Mouse (Mus musculus) forelimb bud, embryonic 11.5 days (tissue): Measurements from ENCODE around the gene St6galnac3.
"Not testable (repeated sequence)": the region's sequence is repeated elsewhere in the genome, so short reads cannot be mapped to it uniquely, and the experiment has no call there.

Experiments
- DNase-seq: peaks from one replicate; pipeline ENCODE4 v3.0.0-alpha.2; 2012; ENCODE audit warnings: low read depth, low spot score

The St6galnac3 gene

DNA sequence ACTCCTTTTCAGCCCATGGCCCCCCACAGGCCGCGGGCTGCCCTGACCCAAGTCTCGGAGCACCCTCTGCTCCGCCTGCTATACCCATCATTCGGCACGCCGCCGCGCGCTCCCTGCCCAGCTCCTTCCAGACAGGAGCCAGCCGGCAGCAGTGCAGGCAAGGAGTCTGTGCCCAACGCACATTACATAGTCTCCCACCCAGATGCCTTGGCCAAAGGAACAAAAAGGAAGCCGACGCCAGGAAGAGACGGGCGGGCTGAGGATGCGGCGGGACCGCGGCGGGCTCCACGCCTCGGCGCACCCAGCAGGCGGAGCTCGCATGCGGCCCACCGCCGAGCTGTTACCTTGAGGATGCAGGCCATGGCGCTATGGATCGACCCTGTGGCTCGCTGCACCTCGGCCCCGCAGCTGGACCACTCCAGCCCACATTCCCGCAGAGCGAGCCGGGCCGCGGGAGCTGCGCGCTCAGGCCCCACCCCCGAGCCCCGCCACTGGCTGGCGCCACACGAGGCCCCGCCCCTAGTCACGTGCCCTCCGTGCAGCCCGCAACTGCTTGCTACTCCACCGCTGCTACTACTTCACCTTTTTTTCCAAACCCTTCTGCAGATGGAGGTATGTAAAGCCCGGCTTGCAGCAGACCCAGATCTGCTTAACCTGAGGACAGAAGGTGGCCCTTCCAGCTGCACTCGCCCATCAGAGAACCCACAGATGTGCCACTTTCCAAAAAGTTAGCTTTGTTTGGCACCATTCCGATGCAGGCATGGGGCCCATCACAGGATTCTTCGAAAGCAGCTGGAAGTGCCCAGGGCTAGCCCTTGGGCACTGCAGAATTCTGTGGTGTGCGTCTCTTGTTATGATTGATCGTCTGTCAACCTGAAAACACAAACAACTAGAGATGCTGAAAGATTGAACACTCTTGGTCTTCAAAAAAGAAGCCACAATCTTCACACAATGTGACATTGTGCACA, at the start of gene St6galnac3:
St6galnac3 (minus strand) TSS at position 474 of the 968 bp plus-strand sequence.
- DNase-seq, result peak; percentile 84

DNA sequence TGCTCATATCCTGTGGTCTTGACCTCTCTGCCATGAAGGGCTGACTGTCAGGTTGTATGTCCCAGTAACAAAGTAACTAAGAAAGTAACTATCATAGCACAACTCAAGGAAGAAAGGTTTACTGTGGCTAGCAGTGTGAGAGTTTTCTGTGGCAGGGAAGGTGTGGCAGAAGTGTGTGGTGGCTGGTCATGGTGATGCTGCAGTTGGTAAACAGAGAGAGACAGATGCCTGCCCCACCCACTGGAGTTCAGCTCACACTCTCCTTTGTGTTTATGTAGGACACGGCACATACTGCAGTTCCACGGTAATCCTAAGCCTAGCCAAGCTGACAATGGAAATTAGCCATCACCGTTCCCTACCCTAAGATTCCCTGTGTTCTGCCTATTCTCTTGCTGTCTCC, 49.6 kb upstream of the St6galnac3 start:
- DNase-seq, result no peak

DNA sequence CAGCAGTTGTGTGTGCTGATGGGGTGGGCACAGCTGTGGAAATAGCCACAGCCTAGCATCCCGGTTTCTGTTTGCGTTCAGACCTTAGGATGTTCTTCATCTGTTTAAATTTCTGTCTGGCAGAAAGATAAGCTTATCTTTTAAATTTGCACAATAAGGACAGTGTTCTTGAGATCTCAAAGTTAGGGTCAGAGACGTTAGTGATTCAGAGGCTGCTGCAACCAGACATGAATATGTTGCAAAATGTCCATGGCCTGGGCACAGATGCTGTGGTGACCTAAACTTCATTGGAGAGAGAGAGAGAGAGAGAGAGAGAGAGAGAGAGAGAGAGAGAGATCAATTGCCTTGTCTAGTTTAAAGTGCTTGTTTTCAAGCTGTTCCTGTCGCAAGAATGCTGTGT, 46.5 kb upstream of the St6galnac3 start:
- no peak for DNase-seq

DNA sequence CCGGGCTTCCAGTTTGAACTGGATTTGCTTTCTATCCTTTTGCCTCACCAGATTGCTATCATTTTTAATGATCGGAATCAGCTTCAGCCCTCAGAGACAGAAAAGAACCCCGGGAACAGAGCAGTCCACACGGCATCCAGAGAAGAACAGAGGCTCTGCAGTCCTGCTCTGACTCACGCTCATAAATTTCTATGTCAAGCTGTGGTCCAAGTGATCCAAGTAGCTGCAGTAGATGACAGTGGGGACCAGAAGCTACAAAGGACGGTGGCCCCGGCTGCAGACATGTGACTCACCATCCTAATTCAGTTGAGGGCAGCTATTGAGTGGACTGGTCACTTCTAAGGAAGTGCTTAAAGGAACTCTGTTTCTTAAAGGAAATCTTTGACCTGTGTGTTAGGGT, 45.6 kb upstream of the St6galnac3 start:
- DNase-seq, result no peak

DNA sequence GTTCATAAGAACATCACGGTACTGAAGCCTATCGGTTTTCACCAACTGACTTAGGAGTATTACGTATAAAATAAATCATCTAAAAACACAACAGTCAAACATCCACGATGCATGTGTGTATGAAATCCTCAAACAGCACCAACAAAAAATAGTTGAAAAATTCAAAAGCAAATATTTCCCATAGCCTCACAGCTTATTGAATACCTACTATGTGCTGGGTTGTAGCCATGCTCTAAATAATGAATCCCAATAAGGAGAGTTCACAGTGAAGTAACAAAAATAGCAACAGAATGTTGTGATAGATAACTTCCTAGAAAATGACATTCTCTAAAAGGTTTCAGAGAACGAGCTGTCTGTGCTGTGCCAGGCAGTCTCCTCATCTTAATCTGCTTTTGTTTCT, 44.2 kb upstream of the St6galnac3 start:
- no peak for DNase-seq

DNA sequence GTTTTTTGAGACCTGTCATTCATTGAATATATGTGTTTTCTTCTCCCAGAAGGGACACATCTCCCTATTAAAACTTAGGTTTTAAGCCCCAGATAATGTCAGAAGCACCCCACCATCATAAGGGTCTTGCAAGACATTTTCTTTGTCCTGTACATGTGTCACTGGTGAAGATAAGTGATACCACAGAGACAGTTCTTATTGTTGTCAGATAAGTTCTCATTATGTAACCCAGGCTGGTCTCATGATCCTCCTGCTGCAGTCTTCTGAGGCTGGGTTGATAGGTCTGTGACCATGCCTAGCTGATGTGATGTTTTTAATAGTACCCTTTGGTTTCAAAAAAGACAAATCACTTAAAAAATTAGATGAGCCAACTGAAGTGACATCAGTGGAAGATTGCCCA, 40.2 kb upstream of the St6galnac3 start:
- DNase-seq, result no peak

DNA sequence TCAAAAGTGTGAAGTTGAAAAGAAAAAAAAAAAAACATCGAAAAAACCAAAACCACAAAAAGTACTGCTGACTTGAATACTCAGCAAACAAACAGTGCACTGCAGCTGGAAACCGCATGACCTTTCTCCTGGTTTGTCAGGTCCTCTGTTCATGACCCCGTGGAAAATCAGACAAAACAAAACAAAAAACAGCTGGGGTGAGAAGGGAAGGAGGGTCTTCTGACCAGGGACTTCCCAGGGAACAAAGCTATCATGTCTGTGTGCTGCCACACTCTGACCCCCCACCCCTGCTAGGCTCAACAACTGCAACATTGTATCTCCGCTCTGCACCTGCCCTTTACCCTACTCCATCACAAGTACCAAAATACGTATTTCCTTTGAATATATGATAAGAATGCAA, 39.8 kb upstream of the St6galnac3 start:
- no peak for DNase-seq

DNA sequence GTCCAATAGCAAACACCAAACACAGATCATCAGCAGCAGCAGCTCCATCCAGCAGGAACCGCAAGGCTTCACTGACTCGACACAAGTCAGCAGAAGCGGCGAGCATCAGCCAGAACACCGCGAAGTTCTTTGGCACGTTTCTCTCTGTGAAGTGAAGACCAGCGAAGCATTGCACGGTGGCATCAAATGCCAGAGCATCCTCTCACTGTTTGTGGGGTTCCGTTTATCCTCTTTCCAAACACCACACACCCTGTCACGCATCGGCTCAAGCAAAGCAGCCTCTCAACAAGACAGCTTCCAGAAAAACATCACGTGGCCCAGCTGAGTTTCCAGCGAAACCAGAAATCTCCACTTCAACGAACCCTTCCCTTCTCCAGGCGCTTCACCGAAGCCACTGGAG, 36.2 kb upstream of the St6galnac3 start:
- DNase-seq, result no peak

DNA sequence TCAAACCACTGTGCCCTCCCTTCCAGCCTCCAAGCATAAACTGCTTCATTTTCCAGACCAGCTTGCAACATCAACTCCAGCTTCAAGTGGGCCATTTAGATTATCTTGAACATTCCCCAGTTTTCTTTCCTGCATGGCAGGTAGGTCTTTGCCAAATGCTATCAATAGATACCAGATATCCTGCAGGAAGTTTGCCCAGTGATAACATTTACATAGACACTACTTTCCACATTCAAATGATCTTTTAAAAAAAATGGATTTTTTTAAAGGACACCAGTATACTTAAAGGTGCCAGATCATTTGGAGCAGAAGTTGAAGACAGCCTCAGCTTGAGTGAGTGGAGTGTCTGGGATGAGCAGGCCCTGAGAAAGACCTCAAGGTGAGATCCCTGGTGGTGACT, 34.3 kb upstream of the St6galnac3 start:
- DNase-seq, result no peak

DNA sequence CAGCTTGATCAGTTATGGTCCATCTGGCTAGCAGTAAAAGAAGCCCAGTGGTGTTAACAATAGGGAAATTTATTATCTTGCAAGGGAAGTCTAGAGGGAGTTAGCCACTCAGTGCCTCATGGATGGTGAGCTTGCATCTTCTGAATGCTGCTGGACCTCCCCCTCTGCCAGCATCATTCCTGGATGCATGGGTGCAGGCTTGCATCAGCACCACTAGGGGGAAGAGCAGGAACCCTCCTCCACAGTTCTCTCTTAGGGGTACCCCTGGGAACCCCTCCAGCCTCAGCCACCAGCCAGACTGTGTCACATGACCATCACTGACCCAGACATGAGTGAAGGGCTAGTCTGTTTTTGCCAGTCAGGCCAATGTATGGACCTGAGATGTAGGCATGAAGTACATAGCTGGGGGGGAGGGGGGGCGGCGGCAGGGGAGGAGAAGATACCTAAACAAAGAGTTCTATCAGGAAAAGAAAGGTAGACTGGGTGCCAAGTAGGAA, 31.6 kb upstream of the St6galnac3 start:
- DNase-seq, result no peak

DNA sequence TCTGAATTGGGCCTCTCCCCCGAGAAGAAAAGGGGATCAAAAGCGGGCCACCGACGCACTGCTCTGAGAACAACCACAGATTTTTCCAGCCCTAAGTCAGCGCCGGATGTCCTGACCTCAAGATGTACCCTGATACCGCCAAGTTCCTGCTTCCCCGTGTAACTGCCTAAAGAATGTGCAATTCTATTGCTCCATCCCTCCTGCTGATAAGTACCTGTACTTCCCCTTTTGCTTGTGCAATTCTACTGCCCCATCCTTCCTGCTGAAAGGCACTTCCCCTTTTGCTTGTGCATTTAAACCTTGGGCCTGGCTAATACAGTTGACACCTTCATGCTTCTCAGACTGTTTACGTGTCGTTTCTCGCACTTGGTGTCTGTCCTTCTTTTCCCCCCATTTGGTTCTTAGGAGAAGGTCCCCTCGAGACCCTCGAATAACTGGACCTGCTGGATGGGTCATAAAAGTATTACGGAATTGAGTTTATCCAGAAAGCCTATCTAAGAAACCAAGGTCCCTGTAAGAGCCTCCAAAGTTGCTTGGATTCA, 30.9 kb upstream of the St6galnac3 start:
- not testable (repeated sequence) for DNase-seq

DNA sequence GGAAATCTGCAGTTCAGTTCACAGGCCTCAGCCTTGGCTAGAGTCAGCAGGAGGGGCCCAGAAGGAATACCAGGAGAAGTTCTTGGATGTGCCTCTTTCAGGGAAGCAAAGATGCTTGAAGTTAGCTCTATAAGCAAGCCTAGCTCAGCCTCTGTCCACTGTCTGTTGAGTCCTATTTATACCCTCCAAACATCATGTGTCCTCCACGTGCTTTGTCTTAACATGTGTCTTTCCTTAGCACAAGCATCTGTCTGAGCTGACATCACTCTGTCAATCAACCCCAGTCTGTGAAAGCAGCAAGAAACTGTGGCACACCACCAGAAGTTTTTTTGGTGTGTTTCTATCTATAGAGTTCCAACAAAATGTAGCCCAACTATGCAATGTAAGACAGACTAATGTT, 26.5 kb upstream of the St6galnac3 start:
- no peak for DNase-seq

DNA sequence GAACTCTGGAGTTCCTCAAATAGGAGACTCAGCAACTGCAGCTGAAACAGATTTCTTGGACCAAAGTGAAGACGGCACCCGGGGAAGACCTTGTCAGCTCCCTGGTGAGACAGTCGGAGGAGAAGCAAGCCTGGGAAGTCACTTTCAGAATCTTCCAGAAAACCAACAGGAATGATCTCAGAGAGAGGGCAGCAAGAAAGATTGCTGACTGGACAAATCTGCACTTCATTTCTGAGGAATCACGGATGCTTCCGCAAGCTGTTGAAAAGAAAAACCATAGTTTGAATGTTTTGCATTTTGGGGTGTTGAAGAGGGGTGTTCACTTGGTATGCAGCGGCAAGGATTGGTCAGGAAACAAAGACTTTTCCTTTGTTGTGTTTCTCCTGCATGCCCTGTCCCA, 24.4 kb upstream of the St6galnac3 start:
- no peak for DNase-seq

DNA sequence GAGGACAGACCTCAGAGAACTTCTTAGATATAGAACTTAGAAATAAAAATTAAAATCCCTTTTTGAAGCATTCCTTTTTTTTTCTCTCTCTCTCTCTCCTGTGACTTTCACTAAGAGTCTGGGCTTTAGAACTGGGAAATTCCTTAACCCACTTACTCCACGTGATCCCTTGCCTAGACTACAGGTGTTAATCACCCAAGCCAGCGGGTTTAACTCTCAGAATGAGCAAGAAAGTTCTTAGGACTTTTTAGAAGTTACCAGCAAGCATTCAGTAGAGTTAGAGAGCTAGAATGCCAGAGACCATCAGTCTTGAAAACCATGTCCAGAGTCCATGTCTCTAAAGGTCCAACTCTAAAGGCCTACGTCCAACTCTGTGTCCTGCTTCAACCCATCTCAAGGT, 23.3 kb upstream of the St6galnac3 start:
- no peak for DNase-seq

DNA sequence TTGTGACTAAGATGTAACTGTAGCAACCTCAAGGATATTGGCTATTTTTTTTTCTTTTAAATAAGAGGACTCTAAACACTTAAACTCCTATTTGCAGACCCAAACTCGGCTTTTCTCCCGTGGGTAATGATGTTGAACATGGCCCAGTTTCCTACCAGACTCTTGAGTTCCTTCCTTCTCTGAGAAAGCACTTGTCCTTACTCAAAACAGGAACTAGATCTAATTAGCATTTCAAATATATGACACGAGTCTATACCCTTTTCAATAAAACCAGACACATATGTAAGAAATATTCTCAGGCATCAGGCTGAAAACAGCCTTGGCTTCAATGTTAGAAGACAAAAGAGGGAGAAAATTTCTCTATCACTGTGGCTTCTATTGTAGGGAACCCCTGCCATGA, 20.1 kb upstream of the St6galnac3 start:
- no peak for DNase-seq

DNA sequence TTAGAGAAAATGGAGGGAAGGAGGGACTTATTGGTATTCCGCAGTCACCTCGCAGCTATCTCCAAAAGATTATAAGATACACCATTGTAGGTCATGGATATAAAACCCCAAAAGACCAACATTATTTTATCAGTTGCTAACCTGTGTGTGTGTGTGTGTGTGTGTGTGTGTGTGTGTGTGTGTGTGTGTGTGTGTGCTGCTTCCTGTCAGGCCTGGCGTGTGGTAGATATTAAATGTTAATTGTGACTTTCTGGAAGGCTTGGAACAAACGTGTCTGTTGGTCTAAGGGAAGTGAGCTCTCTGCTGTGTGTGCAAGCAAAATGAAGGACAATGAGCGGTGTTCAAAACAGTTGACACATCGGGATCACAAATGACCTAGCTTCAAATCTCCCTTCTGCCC, 19.5 kb upstream of the St6galnac3 start:
- DNase-seq, result no peak

DNA sequence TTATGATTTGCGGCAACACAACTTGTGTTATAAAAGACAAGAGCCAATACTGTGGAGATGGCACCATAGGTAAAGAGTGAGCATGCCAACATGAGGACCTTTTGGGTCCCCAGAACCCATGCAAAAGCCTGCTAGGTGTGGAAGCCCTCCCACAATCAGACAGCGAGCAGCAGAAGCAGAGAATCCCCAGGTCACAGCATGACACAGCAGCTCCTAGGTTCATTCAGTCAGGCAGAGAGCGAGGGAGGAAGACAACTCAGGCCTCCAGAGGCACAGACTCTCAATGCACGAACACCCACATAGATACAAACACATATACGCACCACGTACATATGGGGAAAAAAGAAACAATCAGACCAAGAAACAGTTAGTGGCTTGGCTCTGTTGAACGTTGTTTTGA, 16.8 kb upstream of the St6galnac3 start:
- no peak for DNase-seq

DNA sequence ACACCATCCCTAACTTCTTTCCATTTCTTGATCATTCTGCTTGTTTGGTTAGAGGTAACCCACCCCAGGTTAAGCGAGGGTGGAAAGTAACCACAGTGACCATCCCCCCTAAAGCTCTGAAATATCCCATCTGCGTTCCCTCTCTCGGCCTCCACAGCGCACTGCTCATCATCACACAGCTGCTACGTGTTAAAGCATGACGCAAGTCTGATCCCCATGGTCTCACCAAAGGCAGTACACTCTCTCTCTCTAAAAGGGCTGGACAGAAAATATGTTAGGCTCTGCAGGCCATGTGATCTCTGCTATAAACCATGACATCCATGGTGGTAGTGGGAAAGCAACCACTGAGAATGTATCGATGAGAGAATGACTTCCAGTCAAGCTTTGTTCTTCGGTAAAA, 14.4 kb upstream of the St6galnac3 start:
- DNase-seq, result no peak

DNA sequence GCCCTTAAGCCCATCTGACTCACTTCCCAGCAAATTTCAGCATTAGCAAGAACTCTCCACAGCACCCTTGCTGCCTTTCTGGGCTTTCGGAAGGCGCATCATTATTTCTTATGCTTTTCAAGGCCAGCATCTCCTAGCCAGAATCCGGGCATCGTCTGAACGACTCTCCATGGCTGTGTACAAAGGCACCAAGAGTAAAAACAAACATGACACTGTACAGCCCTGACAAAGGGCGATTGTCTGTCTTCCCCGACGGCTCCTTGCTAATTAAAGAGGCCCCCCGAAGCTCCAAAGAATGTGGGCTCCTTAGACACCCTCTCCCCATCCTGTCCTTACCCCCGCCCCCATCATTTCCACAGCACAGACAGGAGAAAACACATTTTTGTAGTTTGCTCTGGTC, 13.4 kb upstream of the St6galnac3 start:
- DNase-seq, result no peak

DNA sequence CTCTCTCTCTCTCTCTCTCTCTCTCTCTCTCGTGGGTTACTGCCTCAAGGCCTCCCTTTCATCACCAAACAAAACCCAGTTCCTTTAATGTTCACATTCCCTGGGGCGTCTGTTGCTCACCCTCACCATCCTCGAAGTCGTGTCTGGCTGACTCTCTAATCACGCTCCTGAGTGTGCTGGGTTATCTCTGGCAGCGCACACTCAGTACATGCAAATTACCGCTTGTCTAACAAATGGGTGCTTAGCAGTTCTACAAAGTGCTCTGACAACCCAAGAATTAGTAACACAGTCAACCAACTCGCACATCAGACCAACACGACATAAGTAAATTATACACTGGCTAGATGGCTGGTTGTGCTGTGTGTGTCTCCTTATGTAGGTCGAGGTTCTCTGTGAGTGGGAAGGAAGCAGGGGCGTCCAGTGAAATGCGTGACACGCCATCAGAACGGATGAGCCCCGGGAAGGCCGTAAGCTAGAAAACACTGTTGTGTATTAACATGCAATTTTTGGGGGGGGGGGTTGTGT, 11.8 kb upstream of the St6galnac3 start:
- DNase-seq, result no peak

DNA sequence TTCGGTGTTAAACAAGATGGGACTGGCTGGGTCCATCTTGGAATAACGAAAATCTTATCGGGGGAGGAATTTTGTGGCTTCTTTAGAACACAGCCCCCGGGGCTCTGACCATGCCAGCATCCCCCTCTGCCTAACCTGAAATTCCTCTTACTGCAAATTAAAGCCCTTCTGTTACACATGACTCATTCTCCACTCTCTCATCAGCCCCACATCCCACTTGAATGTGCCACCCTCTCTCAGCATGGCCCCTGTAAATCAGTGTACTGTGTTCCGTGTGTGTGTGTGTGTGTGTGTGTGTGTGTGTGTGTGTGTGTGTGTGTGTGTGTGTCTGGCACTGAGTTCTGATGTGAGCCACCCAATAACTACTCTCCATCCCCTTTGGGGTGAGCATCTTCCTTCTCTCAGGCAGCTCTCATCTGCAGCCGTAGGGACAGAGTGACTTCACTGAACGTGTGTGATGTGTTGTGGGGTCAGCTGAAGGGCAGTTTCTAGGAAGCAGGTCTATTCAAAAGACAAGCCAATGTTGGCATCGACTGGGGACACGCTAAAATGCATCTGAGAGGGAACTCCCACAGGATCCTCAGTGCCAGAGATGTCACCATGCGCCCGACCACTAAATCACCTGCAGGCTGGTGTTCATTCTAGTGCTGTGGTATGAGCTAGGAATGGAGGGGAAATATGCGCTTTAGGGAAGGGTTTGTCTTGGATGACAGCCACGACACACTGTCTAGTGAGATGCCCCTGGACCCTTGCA, 11.0 kb upstream of the St6galnac3 start:
- DNase-seq, result no peak

DNA sequence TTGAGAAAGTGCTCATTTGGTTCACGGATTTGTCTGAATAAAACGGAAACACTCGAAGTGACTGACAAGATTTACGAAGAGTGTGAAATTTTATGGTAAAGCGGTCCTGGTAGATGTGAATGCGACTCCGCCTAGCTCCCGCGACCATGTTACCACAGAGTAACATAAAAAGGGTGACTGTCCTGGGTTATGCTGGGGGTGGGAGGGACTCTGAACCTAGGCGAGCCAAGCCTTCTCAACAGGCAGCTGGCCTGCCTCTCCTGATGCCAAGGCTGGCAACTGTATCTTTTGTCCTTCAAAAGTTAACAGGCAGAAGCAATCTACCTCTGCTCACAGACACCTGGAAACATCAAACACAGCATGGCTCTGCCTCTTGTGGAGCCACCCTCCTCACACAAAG, 9.8 kb upstream of the St6galnac3 start:
- no peak for DNase-seq
